Mouse (Mus musculus): ENCODE results near the gene Lmtk3. TPM values are rescaled to one million over a fixed set of nuclear protein-coding genes. Genes with fewer than 3 reads are reported as not detected.
A peak's percentile ranks its signal among the peaks of the same experiment; 100 is the strongest.

Lmtk3 gene
- total RNA-seq (2021) (1 to 10 TPM; 6.2 to 8.6 TPM), polyA plus RNA-seq (2012; rRNA removed) (38.0 and 61.3 TPM in 2 replicates)
- long read RNA-seq = 0 reads

DNA sequence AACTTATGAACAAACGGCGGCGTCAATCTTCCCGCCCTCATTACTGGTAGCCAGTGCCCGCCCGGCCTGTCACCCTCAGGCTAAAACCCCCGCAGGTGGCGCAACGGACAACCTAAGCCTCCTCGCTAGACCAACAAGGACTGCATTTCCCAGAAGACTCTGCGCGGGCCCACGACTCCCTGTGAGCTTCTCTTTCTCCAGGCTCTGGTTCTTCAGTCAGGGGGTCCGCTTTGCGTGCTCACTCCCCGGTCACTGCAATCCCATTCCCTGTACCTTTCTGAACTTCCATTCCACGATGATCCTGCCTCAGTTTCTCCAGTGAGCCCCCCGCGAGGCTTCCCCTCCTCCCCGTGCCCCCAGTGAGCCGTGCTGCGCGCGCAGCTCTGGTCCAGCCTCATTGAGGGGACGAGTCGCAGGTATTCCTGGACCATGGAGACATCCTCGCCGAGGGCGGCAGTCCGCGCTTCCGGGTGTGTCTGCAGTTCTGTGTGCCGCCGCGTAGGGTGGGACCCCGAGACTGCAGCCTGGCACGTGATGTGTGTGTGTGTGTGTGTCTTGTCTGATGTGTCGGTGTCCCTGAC is at the start of gene Lmtk3:
Gene Lmtk3 (plus strand): TSS at position 228 of the 581 bp plus-strand sequence.
- DNase-seq = peak; percentile 72

- peak; percentile 75 for DNase-seq
Observed at GRCm38 (mm10) chr7:45739162-45739763, 44.3 kb upstream of the Lmtk3 start.

DNA sequence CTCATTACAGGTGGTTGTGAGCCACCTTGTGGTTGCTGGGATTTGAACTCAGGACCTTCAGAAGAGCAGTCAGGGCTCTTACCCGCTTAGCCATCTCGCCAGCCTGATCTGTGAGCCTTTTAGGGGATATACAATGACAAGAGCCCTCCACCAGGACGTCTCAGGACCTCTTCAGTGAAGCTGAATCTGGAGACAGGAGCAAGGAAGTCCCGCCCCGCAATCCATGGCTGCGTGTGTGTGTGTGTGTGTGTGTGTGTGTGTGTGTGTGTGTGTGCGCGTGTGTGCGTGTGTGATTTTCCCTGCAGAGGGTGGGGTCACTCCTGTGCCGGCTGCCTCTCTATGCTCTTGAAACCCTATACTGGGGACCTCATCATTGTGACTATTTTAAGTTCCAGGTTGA is 43.7 kb upstream of the Lmtk3 start:
- DNase-seq = no peak

DNA sequence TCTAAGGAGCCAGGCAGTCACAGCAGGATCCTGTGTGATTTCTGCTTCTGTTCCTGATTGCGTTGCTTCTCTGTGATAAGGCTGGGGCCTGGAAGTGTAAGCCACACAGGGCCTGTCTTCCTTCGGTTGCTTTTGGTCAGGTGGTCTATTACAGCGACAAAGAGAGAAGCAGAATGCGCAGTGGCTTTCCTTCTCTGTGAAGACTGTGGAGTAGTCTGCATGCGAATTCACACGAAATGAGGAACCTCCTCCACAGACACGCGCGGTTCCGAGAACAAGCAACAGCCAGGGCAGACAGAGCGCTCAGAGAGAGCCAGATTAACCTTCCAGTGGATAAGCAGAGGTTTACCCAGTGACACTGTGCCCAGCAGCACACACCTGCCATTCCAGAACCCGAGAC is 42.2 kb upstream of the Lmtk3 start:
- DNase-seq = no peak

GRCm38 (mm10) chr7:45741777-45742176 is 41.8 kb upstream of the Lmtk3 start:
- DNase-seq = no peak

GRCm38 (mm10) chr7:45742338-45742737 is 41.2 kb upstream of the Lmtk3 start:
- DNase-seq = peak; percentile 41

GRCm38 (mm10) chr7:45744387-45744786 is 39.2 kb upstream of the Lmtk3 start:
- peak; percentile 60 for DNase-seq

DNA sequence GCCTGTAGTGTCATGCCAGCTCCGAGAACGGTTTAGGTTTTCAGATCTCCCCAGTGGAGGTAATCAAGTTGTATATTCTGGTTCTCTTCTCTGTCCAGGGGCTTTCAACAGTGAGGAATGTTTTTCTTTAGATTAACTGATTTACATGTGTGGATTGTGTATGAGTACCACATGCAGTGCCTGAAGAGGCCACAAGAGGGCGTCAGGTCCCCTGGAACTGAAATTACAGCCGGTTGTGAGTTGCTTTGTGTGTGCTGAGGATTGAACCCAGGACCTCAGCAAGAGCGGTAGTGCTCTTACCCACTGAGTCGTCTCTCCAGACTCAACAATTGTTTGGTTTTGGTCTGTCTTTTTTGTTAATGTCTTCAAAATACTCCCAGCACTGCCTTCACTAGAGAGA is 37.0 kb upstream of the Lmtk3 start:
- no peak for DNase-seq

DNA sequence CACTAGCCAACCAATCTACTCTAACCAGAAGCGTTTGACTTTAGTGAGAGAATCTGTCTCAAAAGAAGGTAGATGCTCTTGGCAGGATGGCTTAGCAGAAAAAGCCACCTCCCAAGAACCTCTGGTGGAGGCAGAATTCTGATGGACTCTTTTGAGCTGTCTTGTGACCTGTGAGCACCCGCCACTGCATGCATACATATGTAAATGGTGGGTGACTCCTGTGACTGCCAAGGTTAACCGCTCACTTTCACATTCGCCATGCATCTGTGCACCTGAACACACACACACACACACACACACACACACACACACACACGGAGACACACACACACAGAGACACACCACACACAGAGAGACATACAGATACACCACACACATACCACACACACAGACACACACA is 36.1 kb upstream of the Lmtk3 start:
- DNase-seq = no peak

GRCm38 (mm10) chr7:45748110-45748509 is 35.4 kb upstream of the Lmtk3 start:
- no peak for DNase-seq

GRCm38 (mm10) chr7:45749401-45749800 is 34.1 kb upstream of the Lmtk3 start:
- peak; percentile 45 for DNase-seq

GRCm38 (mm10) chr7:45750162-45750561 is 33.4 kb upstream of the Lmtk3 start:
- no peak for DNase-seq

DNA sequence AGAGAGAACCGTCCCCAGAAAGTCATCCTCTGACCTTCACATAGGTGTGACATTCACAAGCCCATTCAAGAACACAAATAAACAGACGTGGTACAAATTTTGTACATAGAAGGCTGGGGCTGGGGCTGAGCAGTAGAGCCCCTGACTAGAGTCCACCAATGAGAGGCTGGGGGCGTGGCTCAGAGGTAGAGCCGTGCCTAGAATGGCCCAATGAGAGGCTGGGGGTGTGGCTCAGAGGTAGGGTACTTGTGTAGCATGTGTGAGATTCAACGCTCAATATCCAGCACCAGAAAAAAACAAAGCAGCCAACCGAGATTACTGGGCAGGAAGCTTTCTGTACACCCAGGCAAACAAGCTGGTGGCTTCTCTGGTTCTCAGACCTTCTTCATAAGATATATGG is 27.8 kb upstream of the Lmtk3 start:
- DNase-seq = no peak

DNA sequence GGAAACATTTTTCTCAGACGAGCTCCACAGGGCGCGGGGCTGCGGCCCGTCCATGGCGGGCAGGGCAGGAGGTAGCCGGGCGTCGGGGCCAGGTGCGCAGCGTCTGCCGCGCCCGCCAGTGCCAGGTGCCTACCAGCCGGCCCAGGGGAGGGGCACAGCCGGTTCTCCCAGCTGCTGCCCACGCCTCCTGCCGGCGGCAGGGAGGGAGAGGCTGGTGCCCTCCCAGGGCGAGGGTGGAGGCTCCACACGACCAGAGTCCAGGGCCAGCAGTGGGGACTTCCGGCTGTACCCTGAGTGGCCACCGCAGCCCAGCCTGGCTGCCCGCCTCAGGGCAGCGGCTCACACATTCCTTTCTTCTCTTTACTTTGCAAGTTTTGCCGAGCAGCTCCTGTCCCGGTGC is 24.1 kb upstream of the Lmtk3 start:
- peak; percentile 21 for DNase-seq

- DNase-seq = no peak
Observed at GRCm38 (mm10) chr7:45760151-45760550, 23.4 kb upstream of the Lmtk3 start.

GRCm38 (mm10) chr7:45765995-45766394 is 17.5 kb upstream of the Lmtk3 start:
- DNase-seq = no peak

DNA sequence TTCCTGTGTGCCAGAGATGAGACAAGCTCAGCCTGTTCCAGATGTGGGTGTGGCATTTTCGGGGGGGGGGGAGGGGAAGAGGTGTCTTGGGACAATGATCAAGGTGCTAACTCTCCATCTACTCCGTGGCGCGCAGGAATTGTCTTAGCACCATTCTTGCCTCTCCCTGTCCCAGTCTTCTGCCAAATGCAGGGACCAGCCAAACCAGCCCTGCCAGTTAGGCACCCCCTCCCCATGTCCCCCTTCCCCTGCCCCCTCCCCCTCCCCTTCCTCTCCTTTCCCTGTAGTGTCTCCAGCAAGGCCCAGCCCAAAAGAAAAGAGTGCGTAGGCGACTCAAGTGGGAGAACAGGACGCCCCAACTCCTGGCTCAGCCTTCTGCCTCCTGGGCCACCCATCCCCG is 16.8 kb upstream of the Lmtk3 start:
- no peak for DNase-seq

GRCm38 (mm10) chr7:45767500-45767899 is 16.0 kb upstream of the Lmtk3 start:
- DNase-seq = no peak

GRCm38 (mm10) chr7:45770427-45771082 is 13.0 kb upstream of the Lmtk3 start:
- no peak for DNase-seq

- DNase-seq = no peak
Observed at GRCm38 (mm10) chr7:45771101-45771500, 12.4 kb upstream of the Lmtk3 start.

DNA sequence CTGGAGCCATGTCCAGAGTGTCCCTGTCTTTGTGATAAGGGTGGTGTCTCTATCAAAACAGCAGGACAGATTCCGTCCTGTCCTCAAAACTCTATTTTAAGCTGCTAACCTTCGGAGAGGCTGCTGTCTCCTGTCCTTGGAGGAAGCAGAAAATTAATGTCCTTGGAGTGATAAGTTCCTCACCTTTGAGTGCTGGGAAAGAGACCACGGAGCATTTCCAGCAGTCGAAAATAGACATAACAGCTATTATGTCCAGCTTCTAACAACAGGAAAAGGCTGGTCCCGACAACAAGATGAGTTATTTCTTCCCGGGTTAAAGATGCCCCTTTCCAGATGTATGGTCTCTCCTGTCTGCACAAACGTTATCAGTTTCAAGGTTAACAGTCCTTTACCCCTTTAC is 8.3 kb upstream of the Lmtk3 start:
- no peak for DNase-seq

DNA sequence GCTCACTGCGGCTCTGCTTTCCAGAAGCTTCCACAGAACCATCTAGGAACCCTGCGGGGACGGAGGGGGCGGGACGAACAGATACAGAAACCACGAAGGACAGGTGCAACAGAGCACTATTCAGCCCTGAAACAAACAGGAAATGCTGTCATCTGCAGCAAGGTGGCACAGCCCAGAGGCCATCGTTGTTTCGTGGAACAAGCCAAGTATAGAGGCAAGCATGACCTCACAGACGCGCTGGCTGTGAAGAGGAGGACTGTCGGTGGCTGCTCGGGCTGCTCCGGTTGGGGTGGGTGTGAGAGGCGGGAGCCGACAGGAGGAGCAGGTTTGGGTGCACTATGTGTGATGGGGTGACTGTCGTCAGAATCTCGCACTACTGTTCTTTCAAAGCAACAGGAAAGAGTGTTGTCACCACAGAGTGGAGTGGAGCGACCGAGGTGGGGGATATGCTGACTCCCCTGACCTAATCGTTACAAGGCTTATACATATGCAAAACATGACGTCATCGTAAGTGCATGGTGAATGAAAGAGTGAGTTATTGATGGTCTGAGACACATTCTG is 4.4 kb upstream of the Lmtk3 start:
- DNase-seq = no peak

DNA sequence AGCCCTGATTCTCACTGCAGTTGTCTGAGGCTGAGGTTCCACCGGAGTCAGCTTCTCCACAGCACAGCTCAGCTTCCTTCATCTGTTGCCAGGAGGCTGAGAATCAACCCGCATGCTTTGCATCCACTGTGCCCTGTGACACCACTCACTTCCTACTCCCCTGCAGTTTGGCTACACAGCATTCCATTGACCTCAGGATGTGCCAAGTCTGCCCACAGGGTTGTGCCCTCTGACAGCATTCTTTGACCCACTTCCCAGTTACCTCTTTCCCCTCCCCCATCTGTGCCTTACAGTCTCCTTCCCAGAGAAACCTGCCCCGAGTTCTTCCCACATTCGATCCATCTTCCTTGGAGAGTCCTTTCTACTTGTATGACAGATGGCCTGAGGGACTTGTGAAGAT is 1.3 kb upstream of the Lmtk3 start:
- no peak for DNase-seq

All from adrenal gland, adult 2 months (tissue).